Mouse (Mus musculus) neutrophil, adult 65 days (primary cell): ENCODE measurements around the gene Prelid1. TPM values are rescaled to one million over a fixed set of nuclear protein-coding genes. Genes with fewer than 3 reads are reported as not detected.

Experiments used
- total RNA-seq: library from RNA; stranded (reverse); gene quantifications from 2 replicates; pipeline ENCODE4 v1.2.4, GENCODE M21; 2023

Gene Prelid1
- total RNA-seq: 189 and 199 TPM in 2 replicates

GRCm38 (mm10) chr13:55319931-55320533, at the start of gene Prelid1:
Gene Prelid1 (plus strand): TSS chr13:55320500.

DNA sequence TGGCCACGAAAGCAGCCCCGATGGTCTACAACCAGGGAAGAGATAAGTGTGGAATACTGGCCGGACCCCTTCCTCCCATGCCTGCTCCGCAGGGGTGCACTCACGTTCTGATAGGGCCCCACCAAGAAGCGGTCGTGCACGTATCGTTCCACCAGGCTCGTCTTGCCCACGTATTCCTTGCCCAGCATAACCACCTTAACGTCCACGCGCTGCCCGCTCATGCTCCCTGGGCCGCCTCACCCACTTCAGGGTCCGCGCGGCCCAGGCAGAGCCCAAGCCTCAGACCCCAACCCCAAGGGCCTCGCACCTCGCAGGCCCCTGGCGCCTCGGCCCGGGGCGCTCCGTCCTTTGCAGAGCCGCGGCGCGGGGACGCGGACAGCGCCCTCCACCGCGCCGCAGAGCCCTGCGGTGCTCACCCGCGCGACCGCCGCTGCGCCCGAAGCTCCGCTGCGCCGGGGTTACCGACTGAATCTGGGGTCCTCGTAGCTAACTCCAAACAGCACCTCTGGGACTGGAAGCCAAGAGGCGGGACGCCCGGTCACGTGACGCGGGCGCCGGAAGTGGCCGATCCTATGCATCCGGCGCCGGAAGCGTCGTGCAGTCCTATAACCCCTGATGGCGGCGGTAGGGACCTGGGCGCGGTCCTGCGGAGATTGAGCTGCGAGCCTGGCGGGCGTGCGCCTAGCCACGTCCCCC, 1.3 kb downstream of the Prelid1 start, which contains the start of gene Rab24:
Rab24 (minus strand) TSS at position 513 of the 696 bp plus-strand sequence.

DNA sequence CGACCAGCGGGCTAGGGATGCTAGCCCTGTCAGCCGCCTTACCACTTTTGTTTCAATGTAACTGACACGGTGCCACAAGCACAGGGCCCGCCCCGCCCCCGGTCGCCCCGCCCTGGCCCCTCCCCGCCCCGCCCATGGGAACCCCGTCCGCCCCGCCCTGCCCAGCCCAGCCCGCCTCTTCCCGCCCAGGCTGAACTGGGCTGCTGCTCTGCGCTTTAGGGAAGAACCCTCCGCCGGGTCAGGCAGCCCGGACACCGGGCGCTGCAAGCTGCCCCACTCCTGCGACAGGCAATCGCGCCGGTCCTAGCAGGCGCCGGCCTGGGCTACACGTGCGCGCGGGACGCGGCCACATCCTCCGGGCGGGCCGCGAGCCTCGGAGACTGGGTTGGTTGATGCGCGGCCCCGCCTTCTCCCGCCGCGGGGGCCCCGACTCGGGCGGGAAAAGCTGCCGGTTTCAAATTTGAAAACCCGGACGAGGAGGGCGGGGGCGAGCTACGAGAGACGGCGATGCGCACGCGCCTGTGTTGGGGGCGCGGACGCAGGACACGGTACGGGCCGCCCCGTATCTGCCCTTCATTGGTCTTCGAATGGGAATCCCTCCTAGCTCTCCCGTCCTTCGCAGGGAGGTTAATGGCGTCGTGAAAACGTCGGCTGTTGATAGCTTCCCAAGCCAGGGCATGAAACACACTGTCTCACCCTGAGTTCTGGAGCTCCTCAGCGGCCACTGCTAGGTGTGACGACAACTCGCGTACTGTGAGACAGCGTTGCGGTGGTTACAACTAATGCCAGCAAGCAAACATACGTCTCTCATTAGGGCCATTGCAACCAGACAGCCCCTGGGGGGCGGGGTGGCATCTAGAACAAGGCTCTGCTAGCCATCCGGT, 9.6 kb downstream of the Prelid1 start, which contains the start of gene Mxd3:
Mxd3 (minus strand) TSS at position 141 of the 884 bp plus-strand sequence.

DNA sequence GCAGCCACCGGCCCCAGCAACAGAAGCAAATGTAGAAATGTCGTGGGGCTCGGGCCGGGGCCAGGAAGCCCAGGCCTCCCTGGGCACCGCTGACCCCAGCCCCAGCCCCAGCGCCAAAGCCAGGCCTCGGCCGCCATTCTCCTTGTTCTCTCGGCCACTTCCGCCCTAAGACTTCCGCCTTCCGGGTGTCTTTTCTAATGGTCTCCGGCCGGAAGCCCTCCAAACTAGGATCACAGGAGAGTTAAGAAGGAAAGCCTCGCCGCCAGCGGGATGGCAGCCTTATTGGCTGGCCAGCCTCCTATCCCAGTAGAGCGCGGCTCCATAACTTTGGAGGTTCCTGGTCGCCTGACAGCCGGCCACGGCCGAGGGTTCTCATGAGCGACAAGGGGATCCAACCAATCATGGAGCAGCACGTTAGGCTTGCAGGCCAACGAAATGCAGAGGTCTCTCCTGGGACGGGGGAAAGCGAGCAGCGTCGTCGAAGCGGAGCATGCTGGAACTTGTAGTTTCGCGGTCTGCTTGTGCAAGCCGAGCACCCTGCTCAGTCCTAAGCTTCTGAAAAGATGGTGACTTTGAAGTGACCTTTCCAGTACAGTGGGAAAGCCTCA, 42.3 kb downstream of the Prelid1 start, which contains the start of gene Lman2:
Lman2 (minus strand) TSS at position 331 of the 608 bp plus-strand sequence.

DNA sequence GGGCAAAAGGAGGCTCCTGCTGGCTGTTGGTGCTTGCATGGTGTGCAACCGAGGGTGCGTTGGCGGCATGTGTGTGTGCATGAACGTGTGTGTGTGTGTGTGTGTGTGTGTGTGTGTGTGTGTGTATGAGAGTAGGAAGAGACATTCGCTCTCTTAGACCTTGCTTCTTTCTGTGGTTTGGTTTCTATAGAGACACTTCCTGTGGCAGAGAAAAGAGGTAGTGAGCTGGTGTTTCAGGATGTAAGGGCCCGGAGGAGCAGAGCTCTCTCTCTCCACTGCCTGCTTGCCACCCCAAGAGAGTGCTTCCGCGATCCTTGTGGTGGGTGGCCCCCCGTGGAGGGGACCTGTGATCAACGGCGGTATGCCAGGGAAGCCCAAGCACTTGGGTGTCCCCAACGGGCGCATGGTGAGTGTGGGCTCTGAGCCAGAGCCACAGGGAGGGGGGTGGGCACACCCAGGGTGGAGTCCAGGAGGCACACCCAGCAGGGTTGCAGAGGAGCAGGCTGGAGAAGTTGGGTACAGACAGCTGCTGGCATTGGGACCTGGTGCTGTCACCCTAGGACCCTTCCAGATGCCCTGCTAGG, 49.3 kb downstream of the Prelid1 start, which contains the start of gene Rgs14:
Rgs14 (plus strand) TSS at position 202 of the 584 bp plus-strand sequence.

Other genes starting within 250 kb of the Prelid1 start
- 40.2 and 52.5 TPM in 2 replicates for gene Uimc1, start 220.2 kb upstream of the Prelid1 start, total RNA-seq
- 8.4 and 10.1 TPM in 2 replicates for gene Zfp346, start 215.2 kb upstream of the Prelid1 start, total RNA-seq
- gene Gm17617, start 187.0 kb upstream of the Prelid1 start, total RNA-seq: not detected in 2 replicates
- not detected in 2 replicates for gene Fgfr4, start 167.9 kb upstream of the Prelid1 start, total RNA-seq
- 94.4 and 131 TPM in 2 replicates for gene Nsd1, start 110.7 kb upstream of the Prelid1 start, total RNA-seq
- 81.3 and 101 TPM in 2 replicates for gene Rab24, start 1.4 kb downstream of the Prelid1 start, total RNA-seq
- 11.1 and 11.5 TPM in 2 replicates for gene Mxd3, start 9.3 kb downstream of the Prelid1 start, total RNA-seq
- gene Lman2, start 42.3 kb downstream of the Prelid1 start, total RNA-seq: 96.7 and 116 TPM in 2 replicates
- 108 and 134 TPM in 2 replicates for gene Rgs14, start 49.2 kb downstream of the Prelid1 start, total RNA-seq
- gene Slc34a1, start 77.7 kb downstream of the Prelid1 start, total RNA-seq: 0.23 and 0.25 TPM in 2 replicates
- gene Pfn3, start 94.7 kb downstream of the Prelid1 start, total RNA-seq: not detected in 2 replicates
- 1.7 and 3.7 TPM in 2 replicates for gene F12, start 106.3 kb downstream of the Prelid1 start, total RNA-seq
- gene Grk6, start 124.6 kb downstream of the Prelid1 start, total RNA-seq: 194 and 225 TPM in 2 replicates
- 10.5 and 13.7 TPM in 2 replicates for gene Prr7, start 143.8 kb downstream of the Prelid1 start, total RNA-seq
- gene Dbn1, start 167.6 kb downstream of the Prelid1 start, total RNA-seq: 0.43 and 0.66 TPM in 2 replicates
- gene Pdlim7, start 193.2 kb downstream of the Prelid1 start, total RNA-seq: 146 and 160 TPM in 2 replicates
- gene Dok3, start 208.8 kb downstream of the Prelid1 start, total RNA-seq: 348 and 397 TPM in 2 replicates
- gene Ddx41, start 216.2 kb downstream of the Prelid1 start, total RNA-seq: 32.7 and 44.4 TPM in 2 replicates